Mouse (Mus musculus) brain, adult 2 months (tissue): Measurements from ENCODE around the gene Apba2.

Experiments used
- DNase-seq: peaks from one replicate; pipeline ENCODE4 v3.0.0; 2011; ENCODE audit warnings: low read depth, low spot score

The Apba2 gene

GRCm38 (mm10) chr7:64501536-64502270 is at the start of gene Apba2:
Apba2 (plus strand) TSS chr7:64501706.
- DNase-seq = peak; percentile 88

- peak; percentile 48 for DNase-seq
Measured at GRCm38 (mm10) chr7:64451861-64452382, 49.6 kb upstream of the Apba2 start.

GRCm38 (mm10) chr7:64452471-64453222 is 48.9 kb upstream of the Apba2 start:
- DNase-seq = peak; percentile 63

DNA sequence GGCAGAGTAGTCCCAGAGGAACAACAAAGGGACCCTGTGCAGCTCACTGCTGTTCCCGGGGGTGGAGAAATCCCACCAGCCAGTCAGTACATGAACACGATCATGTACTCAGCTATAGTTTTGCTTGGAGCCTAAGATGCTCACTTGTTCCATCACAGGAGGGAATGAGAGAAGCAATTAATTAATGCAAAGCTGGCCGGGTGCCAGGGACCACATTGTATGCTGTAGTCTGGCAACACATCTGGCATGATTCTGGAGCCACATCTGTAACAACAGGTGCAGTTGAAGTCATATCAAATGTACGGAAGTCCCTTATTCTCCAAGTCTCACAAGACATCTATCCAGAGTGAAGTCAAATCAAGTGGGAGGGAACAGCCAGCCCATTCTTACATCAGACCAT is 45.3 kb upstream of the Apba2 start:
- DNase-seq = no peak

DNA sequence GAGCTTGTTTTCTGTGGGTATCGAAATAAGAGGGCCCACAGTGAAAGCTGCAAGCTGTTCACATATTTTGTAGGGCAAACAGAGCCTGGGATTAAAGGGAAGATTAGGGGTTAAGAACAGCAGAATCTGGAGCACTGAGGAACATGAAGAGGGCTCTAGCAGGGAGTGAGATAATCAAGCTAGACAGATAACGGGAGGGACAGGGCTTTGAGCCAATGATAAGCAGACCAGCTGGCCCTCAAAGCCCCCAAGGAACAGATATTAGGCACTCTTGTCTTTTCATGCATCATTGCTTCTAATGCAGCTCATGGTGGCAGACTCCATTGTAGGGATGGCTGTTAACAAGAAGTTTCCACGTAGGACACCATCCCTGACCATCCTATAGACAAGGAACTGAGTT is 44.8 kb upstream of the Apba2 start:
- no peak for DNase-seq

GRCm38 (mm10) chr7:64457811-64458210 is 43.7 kb upstream of the Apba2 start:
- DNase-seq = no peak

- peak; percentile 48 for DNase-seq
Measured at GRCm38 (mm10) chr7:64497438-64497837, 4.1 kb upstream of the Apba2 start.

DNA sequence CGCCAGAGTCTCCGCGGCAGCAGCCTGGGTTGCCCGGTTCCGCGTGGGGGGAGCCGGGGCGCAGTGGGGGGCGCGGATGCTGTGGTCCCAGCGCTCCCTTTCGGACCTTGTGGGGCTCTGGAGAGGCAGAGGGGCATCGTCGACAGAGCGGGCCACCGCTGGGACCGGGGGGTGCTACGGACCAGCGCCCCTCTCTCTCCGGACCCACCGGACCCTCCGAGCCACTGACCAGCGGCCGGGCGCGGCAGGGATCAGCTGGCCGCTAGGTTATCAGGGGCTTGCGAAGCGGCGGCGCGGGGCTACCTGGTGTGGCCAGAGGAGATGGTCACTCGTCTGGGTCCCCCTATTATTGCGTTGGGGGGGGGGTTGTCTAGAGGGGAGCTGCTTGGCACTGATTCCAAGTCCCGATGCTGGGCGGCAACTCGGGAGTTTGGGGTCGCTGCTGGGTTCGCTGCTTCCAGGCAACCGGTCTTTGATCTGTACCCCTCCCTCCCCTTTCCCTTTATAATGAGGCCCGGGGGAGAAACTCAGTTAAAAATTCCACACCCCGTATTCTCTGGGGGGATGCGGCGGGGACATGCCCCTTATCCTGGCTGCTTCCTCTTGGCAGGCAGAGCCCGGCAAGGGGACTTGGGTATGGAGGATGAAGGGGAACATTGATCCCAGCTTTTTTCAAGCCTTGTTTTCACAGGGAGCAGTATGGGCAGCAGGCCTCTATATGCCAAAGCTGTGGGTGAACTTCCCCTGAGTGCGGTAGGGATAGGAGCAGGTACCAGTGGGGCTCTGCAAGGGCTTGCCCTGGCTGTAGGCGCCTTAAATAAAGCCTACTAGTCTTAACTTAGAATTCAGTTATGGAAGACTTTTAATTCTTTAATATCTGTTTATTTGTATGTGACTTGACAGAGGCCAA is 1.0 kb downstream of the Apba2 start:
- peak; percentile 55 for DNase-seq

DNA sequence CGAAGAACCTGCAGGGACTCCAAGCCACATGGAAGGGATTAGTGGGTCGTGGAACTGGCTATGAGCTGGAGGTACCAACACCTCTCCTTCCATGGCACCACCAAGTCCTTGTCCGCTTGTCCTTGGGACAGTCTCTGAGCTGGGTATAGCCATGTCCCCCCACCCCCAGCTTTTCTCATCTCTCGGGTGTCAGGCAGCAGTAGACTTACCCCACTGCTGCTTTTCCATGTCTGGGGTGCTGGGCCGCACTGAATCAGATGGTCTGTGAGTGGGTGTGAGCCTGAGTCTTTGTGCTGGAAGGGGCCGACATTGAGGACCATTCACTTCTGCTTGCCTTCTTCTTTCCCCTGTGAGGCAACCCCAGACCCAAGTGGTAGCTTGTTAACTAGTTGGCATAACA is 2.1 kb downstream of the Apba2 start:
- DNase-seq = peak; percentile 40

DNA sequence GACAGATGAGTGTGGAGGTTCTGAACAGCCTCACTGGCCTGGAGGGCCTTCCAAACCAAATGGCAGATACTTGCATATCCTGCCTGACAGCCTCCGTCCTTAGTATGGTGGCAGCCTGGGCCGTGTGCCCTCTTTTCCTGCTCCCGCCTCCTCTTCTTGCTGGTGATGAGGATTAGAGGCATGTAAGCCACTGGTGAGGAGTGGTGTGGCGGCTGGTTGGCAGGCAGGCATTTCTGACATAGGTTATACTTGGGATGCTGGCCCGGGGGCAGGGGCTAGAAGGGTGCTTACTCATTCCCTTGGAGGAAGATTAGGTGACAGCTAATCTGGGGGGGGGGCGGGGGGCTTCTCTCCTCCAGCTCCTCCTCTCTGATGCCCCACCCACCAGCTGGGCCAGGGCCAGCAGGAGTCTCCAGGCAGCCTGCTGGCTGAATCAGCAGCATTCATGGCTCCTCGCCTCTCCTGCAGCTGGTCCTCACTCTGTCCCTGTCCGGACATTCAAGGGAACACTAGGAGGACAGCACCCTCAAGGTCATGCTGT is 3.3 kb downstream of the Apba2 start:
- peak; percentile 80 for DNase-seq

- peak; percentile 45 for DNase-seq
Measured at GRCm38 (mm10) chr7:64505571-64505970, 4.1 kb downstream of the Apba2 start.

DNA sequence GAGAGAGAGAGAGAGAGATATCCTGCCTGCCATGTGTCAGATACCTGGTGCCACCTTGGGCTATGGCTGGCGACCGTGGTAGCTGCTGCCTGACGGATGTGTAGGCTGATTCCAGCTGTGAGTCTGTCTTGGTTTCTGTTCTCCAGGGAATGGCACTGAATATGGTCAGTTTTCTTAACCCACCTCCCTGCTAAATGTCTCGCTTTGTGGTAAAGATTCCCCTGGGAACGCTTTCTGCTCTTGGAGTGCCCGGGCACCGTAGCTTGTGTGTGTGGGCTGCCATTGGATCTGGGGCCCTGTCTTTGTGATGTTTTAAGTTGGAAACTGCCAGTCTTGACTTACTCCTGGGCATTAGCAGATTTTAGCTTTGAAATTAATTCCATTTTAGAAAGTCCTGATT is 7.3 kb downstream of the Apba2 start:
- no peak for DNase-seq

DNA sequence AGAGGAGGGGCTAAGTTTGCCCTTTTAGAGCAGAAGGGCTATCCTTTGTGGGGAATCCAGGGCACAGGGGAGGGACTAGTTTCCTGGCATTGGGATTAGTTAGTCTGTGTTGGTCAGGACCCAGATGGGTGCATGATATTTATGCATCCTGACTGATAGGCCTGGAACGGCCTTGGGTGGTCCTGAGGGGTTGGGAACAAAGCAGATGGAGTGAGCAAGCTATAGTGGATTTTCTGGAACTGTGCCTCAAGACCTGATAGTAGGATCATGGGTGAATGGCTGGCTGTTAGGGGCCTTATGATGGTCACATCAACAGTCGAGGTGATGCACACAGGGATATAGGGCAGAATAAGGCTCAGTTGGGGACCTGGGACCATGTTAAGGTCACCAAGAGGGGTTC is 8.4 kb downstream of the Apba2 start:
- DNase-seq = no peak

DNA sequence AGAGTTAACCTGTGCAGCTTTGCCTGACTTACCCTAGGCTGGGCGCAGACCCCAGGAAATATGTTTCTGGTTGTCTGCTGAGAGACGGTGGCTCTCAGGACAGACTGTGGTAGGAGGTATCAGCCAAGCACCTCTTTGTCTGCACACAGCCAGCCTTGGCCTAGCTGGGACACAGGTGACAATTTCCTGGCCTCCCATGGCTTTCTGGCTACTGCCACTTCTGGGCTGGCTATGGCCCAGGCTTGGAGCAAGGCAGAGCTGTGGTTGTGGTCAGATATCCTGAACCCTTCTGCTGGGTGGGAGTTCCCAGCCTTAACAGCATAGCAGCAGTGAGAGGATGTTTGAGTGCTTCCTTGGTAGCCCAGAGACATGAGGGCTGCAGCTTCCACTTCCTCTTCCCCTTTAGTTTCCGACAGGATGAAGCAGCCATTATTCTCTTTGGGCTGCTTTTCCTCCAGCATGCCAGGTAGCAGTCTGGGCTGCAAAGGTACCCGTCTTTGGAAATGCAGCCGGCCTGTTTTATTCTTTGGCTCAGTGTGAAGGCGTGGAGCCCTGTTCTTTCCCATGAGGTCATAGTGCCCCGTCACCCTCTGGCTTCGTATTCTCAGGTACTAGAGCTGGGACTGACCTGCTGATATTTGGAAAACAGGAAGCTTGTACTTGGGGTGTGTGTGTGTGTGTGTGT is 9.2 kb downstream of the Apba2 start:
- DNase-seq = peak; percentile 92

DNA sequence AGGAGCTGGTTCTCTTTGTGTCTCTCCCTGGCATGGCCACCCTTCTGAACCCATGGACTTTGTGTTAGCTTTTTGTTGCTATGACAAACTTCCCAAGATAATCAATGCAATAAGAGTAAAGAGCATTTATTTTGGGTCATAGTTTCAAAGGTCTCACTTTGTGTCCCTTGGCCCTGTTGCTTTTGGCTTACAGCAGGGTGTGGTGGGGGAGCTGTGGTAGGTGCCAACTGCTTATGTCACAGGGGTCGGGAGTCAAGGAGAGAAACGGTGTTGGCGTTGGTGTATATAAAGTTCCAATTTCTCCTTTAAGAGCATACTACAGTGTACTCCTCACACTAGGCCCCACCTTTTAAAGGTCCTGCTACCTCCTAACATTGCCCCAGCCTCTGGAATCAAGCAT is 12.1 kb downstream of the Apba2 start:
- no peak for DNase-seq

DNA sequence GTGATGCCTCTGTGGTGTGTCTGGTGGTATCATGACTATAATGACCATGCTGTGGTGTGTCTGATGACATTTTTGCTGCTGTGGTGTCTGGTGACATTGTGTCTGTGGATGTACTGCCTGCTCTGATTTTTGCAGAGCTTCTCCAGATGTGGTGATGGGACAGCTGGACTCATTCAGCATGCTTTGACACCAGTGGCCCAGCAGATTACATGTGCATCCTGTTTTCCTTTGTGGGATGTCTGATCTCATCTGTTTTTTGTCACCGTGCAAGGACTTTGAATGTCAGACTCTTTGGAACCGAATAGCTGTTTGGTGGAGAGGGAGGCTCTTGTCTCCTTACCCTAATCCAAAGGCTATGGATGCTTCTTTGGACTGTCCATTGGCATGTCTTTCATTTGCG is 13.8 kb downstream of the Apba2 start:
- DNase-seq = no peak

GRCm38 (mm10) chr7:64515891-64516290 is 14.4 kb downstream of the Apba2 start:
- DNase-seq = no peak

- DNase-seq = peak; percentile 59
Measured at GRCm38 (mm10) chr7:64519091-64519490, 17.6 kb downstream of the Apba2 start.

GRCm38 (mm10) chr7:64519521-64519920 is 18.0 kb downstream of the Apba2 start:
- DNase-seq = no peak

GRCm38 (mm10) chr7:64521695-64522408 is 20.3 kb downstream of the Apba2 start:
- DNase-seq = peak; percentile 79
